Mouse (Mus musculus): ENCODE results near the gene Pcmtd2. TPM values are rescaled to one million over a fixed set of nuclear protein-coding genes. Genes with fewer than 3 reads are reported as not detected.
"Not testable (repeated sequence)": the region's sequence is repeated elsewhere in the genome, so short reads cannot be mapped to it uniquely, and the experiment has no call there.

Pcmtd2 gene
- polyA plus RNA-seq (2012; ENCODE audit: insufficient read depth, insufficient read length, missing spikeins): 48.2 and 53.6 TPM in 2 replicates

DNA sequence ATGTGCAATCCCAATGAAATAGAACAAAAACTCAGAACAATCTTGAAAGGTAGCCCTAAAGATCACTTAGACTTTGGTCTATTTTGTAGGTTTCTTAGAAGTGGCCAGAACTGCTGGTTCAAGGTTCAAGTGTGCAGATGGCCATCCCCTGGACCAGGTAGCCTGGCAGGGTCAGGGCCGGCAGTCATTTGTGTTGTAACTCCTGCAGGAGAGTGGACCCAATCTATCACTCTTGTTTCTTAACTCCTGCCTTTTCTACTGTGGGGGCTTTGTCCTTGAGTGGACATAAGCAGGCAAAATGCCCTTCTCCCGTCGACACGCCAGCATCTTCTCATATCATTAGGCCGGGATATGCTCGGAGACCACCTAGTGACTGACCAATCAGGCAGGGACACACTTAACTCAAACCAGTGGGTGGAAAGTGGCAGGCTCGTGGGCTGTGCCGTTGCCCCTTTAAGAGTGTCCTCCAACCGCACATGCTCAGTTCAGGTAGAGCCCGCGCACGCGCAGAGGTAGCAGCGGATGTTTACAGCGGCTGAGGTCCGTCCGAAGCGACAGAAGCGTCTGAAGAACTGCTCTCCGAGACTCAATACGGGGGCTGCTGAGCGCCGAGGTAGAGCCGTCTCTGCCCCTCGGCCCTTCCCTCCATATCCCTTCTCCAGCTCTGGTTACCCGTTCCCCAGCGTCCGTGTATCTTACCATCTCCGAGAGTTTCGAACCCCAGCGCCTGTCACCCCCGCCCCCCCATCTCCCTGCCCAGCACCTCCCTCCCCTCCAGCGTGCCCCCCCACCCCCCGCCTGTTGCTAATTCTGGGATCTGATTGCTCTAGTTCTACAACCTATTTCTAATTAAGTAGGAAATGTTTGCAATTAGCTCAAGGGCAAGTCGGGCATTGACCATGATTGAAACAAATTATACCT lies at the start of gene Pcmtd2:
TSS of gene Pcmtd2 (plus strand) at position 483 of the 921 bp plus-strand sequence.
- H3K4me1 ChIP-seq (ENCODE audit: control insufficient read depth, insufficient read depth, low read length): peaks cover 8% of the 10 kb centered on the region
- H3K27ac ChIP-seq (ENCODE audit: insufficient read depth, low read depth, low read length): no peak within 1 kb of the TSS
- TF ChIP-seq CTCF (IDR thresholded peaks at IDR 0.05; ENCODE audit: low read depth, low read length) (no peak), POLR2A (IDR thresholded peaks at IDR 0.05; ENCODE audit: borderline replicate concordance, low read depth, low read length) (no peak)
- peak within 1 kb of the TSS; percentile 81 for H3K4me3 ChIP-seq (ENCODE audit: insufficient read depth, low read length)

DNA sequence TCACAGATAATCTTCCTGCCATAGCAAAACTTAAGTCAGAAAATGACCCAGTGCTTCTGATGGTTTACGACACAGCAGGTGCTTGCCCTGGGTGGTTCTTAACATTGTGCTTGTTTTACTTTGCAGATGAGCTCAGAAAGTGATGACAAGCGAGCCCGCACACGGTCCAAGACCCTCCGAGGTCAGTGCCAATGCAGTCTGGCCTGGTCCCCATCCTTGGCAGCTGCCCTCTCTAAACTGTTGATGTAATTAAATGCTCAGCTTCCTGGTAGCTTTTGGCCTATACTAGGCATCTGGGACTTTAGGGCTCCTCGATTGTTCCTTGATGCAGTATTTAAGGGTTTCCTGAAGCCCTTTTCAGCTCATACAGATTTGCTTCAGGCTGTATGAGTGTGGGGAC lies 48.3 kb upstream of the Pcmtd2 start:
- Histone ChIP-seq H3K4me3 (ENCODE audit: insufficient read depth, low read length) (no peak overlapping the region), H3K27ac (ENCODE audit: insufficient read depth, low read depth, low read length) (no peak overlapping the region), H3K4me1 (ENCODE audit: control insufficient read depth, insufficient read depth, low read length) (no peaks in the 10 kb centered on the region)
- TF ChIP-seq CTCF (IDR thresholded peaks at IDR 0.05; ENCODE audit: low read depth, low read length): no peak
- no peak for TF ChIP-seq POLR2A (IDR thresholded peaks at IDR 0.05; ENCODE audit: borderline replicate concordance, low read depth, low read length)

DNA sequence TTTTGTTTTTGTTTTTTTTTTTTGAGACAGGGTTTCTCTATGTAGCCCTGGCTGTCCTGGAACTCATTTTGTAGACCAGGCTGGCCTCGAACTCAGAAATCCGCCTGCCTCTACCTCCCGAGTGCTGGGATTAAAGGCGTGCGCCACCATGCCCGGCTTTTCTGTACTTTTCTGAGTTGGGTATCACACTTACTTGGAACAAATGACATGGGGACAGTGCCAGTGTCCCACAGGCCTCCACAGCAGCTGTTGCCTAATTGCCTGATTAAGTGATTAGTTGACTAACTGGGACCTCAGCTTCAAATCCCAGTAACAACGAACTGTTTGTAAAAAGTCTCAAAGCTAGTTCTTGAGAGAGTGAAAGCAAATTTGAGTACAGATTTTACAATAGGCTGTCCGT lies 44.5 kb upstream of the Pcmtd2 start:
- not testable (repeated sequence) for H3K4me1 ChIP-seq (ENCODE audit: control insufficient read depth, insufficient read depth, low read length); H3K27ac ChIP-seq (ENCODE audit: insufficient read depth, low read depth, low read length); H3K4me3 ChIP-seq (ENCODE audit: insufficient read depth, low read length)

DNA sequence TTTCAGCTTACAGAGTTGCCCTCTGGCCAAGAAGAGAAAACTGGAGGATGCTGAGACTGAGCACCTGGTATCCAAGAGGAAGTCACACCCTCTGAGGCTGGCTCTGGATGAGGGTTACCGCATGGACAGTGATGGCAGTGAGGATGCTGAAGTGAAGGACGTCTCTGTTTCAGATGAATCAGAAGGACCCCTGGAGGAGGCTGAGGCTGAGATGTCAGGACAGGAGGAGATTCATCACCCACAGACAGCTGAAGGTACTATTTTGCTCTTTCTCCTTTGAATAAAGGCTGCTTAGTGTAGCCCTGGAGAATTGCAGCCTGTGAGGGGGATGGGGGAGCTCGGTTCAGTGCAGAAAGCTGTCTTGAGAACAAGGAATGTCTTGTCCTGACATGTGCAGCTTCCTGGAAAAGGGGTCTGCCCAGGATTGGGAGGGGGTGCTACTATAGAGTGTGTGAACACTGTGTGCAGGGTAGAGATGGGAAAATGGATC lies 42.0 kb upstream of the Pcmtd2 start:
- Histone ChIP-seq H3K4me3 (ENCODE audit: insufficient read depth, low read length) (no peak overlapping the region), H3K4me1 (ENCODE audit: control insufficient read depth, insufficient read depth, low read length) (no peaks in the 10 kb centered on the region), H3K27ac (ENCODE audit: insufficient read depth, low read depth, low read length) (no peak overlapping the region)
- TF ChIP-seq POLR2A (IDR thresholded peaks at IDR 0.05; ENCODE audit: borderline replicate concordance, low read depth, low read length): no peak
- TF ChIP-seq CTCF (IDR thresholded peaks at IDR 0.05; ENCODE audit: low read depth, low read length): no peak

DNA sequence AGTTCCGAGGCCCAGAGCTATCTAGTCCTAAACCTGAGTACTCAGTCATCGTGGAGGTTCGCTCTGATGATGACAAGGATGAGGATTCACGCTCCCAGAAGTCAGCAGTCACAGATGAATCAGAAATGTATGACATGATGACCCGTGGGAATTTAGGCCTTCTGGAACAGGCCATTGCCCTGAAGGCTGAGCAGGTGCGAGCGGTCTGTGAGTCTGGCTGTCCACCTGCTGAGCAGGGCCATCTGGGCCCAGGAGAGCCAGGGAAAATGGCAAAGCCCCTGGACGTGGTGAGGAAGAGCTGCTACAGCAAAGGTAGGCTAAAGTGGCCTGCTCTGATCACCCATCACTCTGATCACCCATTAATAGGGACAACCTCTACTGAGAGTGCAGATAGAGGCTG lies 40.0 kb upstream of the Pcmtd2 start:
- H3K4me3 ChIP-seq (ENCODE audit: insufficient read depth, low read length): no peak overlapping the region
- no peaks in the 10 kb centered on the region for H3K4me1 ChIP-seq (ENCODE audit: control insufficient read depth, insufficient read depth, low read length)
- no peak overlapping the region for H3K27ac ChIP-seq (ENCODE audit: insufficient read depth, low read depth, low read length)
- TF ChIP-seq POLR2A (IDR thresholded peaks at IDR 0.05; ENCODE audit: borderline replicate concordance, low read depth, low read length) (no peak), CTCF (IDR thresholded peaks at IDR 0.05; ENCODE audit: low read depth, low read length) (no peak)

DNA sequence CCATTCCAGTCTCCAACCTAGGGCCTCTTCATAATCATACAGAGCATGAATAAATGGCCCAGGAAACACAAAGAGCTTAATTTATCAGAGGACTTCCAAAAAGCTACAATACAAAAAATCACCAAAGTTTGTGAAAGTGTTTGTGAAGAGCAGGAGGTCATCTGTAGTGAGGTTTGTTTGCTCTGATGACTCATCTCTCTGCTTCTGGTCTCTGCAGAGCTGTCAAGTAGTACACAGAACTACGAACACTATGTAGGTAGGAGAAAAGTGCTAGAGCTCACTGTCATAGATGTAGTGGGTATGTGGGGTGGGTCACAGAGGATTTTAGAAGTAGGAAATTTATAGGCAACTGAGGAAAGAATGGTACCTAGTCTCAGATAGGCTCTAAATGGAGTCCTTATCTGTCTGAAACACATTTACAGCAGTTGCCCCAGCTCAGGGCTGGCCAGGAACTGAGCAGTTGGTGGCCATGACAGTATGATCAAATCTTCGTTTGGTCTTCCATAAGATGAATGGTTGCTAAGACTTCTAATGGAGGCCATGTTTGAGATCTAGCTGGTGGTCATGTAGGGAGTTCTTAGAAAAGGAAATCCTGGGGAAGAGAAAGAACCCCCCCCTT lies 8.5 kb upstream of the Pcmtd2 start:
- no peak overlapping the region for H3K27ac ChIP-seq (ENCODE audit: insufficient read depth, low read depth, low read length)
- H3K4me3 ChIP-seq (ENCODE audit: insufficient read depth, low read length): no peak overlapping the region
- TF ChIP-seq POLR2A (IDR thresholded peaks at IDR 0.05; ENCODE audit: borderline replicate concordance, low read depth, low read length) (no peak), CTCF (IDR thresholded peaks at IDR 0.05; ENCODE audit: low read depth, low read length) (no peak)
- H3K4me1 ChIP-seq (ENCODE audit: control insufficient read depth, insufficient read depth, low read length): no peaks in the 10 kb centered on the region

DNA sequence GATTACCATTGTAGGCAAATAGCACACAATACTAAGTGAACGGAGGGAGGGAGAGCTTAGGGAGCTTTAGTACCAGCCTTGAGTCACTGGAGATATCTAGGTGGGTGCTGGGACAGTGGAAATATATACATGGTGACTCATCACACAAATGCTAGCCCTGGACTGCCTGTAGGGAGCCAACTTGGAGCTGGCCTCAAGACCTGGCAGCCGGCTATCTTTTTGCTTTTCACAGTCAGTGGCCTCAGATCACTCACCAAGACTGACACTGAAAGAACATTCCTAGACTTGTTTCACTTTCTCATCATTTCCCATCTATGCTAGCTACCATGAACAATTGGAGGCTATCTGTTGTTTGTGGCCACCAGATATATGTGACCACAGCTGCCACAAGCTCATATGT lies 4.9 kb upstream of the Pcmtd2 start:
- Histone ChIP-seq H3K4me1 (ENCODE audit: control insufficient read depth, insufficient read depth, low read length) (peaks cover 3% of the 10 kb centered on the region), H3K4me3 (ENCODE audit: insufficient read depth, low read length) (no peak overlapping the region), H3K27ac (ENCODE audit: insufficient read depth, low read depth, low read length) (no peak overlapping the region)
- TF ChIP-seq POLR2A (IDR thresholded peaks at IDR 0.05; ENCODE audit: borderline replicate concordance, low read depth, low read length): no peak
- TF ChIP-seq CTCF (IDR thresholded peaks at IDR 0.05; ENCODE audit: low read depth, low read length): no peak

DNA sequence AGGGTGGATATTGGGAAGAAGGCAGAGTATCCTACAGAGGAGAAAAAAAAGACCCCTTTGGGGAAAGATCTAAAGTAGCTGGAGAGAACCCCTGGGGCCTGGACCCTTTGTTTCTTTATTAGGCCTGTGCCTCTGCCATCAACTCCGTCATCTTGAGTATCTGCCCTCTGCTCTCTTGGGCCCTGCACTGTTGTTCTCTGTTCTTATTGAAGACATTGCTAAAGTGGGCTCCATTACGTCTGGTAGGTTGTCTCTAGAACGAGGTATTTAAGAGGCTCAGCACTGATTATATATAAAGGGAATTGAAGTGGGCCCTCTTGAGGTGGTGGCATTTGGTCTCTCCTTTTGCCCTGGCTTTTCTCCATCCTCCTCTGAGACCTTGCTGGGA lies 633 bp downstream of the Pcmtd2 start:
- peak overlapping the region; percentile 81 for H3K4me3 ChIP-seq (ENCODE audit: insufficient read depth, low read length)
- no peak for TF ChIP-seq POLR2A (IDR thresholded peaks at IDR 0.05; ENCODE audit: borderline replicate concordance, low read depth, low read length)
- TF ChIP-seq CTCF (IDR thresholded peaks at IDR 0.05; ENCODE audit: low read depth, low read length): no peak
- peaks cover 8% of the 10 kb centered on the region for H3K4me1 ChIP-seq (ENCODE audit: control insufficient read depth, insufficient read depth, low read length)
- no peak overlapping the region for H3K27ac ChIP-seq (ENCODE audit: insufficient read depth, low read depth, low read length)

DNA sequence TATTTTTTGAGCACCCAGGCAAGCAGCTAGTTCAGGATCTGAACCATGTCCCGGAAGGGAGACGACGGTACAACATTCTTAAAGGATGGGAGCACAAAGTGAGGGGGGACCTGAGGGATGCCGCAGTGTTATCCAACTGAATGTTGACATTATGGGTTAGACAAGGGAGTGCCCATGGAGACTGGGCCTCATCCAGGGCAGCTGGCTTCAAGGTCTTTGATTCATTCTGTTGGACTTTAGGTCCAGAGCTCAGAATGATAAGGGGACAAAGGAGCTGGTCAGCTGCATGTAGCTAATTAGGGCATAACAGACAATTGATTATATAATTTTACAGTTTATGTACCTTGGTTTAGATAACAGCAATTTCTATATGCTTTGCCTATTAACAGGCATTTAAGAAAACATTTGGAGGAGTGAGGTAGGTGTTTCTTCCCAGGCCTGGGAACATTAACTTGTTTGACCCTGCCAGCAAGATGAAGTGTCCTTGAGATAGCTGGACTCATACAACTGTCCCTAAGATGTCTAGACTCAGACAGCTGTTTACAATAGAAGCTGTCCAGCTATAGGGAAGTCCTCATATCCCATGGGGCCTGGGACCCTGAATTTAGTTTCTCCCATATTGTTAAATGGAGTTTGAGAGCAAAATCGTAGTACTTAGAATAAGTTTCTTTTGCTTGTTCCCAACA lies 8.2 kb downstream of the Pcmtd2 start:
- Histone ChIP-seq H3K27ac (ENCODE audit: insufficient read depth, low read depth, low read length) (no peak overlapping the region), H3K4me3 (ENCODE audit: insufficient read depth, low read length) (no peak overlapping the region), H3K4me1 (ENCODE audit: control insufficient read depth, insufficient read depth, low read length) (no peaks in the 10 kb centered on the region)
- TF ChIP-seq POLR2A (IDR thresholded peaks at IDR 0.05; ENCODE audit: borderline replicate concordance, low read depth, low read length) (no peak), CTCF (IDR thresholded peaks at IDR 0.05; ENCODE audit: low read depth, low read length) (no peak)
